18 mouse cellular contexts compared by ENCODE assay signal in genomic region chr12:116586167-116586566, GRCm38 (mm10).
DNase-seq lines count a peak whose midpoint lies in the region; ATAC-seq and TF ChIP-seq lines count a peak whose summit lies in the region.
"Had no signal": no experiment of that assay in that cellular context is flagged by ENCODE, and none has a peak within 500 bp of the region (broad histone marks: within the 10 kb centered on the region; RNA-seq: fewer than 3 reads in every experiment).

No protein-coding gene starts in this region.

- no peak for ATAC-seq in lung, embryonic 15.5 days (ENCODE audit: borderline replicate concordance, extremely low read depth, low FRiP score, low TSS enrichment)
- ATAC-seq in stomach, postnatal 0 days (ENCODE audit: low FRiP score, low TSS enrichment), result peak; percentile 58
- ATAC-seq in midbrain, embryonic 13.5 days, result no peak
- ATAC-seq: forebrain, embryonic 14.5 days had no signal

- H3K4me2 ChIP-seq in lung, embryonic 15.5 days, result no peak overlapping the region
- no peak overlapping the region for H3K4me2 ChIP-seq in stomach, postnatal 0 days (replicated peaks; ENCODE audit: low read depth)
- no peak overlapping the region for H3K4me2 ChIP-seq in midbrain, embryonic 13.5 days (replicated peaks)
- H3K4me2 ChIP-seq: embryonic facial prominence, embryonic 15.5 days; heart, embryonic 12.5 days had no signal

- peak; percentile 27 to 54 for DNase-seq in lung, adult 18-20 months
- DNase-seq in lung, postnatal 10 days, result no peak
- DNase-seq in lung, postnatal 36 days, result peak; percentile 28
- DNase-seq in stomach, postnatal 0 days (ENCODE audit: low spot score), result peak; percentile 67
- no peak for DNase-seq in layer of hippocampus, adult 8-10 months (ENCODE audit: low spot score in 2 of 2)
- DNase-seq: adrenal gland, postnatal 14 days; cerebellum, adult 11-12 months; cerebellum, adult 9-11 months; gastrocnemius, adult 2 months; gastrocnemius, postnatal 25 days had no signal

- no peaks in the 10 kb centered on the region for H3K36me3 ChIP-seq in lung, embryonic 15.5 days
- no peaks in the 10 kb centered on the region for H3K36me3 ChIP-seq in stomach, postnatal 0 days (ENCODE audit: control insufficient read depth, insufficient read depth, low read length)
- no peaks in the 10 kb centered on the region for H3K36me3 ChIP-seq in midbrain, embryonic 13.5 days
- H3K36me3 ChIP-seq: embryonic facial prominence, embryonic 15.5 days; forebrain, embryonic 10.5 days; heart, embryonic 12.5 days; hindbrain, embryonic 10.5 days had no signal

- H3K4me3 ChIP-seq in lung, embryonic 15.5 days, result no peak overlapping the region
- no peak overlapping the region for H3K4me3 ChIP-seq in stomach, postnatal 0 days (ENCODE audit: low read depth, low read length)
- H3K4me3 ChIP-seq in midbrain, embryonic 13.5 days (replicated peaks), result no peak overlapping the region
- H3K4me3 ChIP-seq: embryonic facial prominence, embryonic 15.5 days; erythroblast, embryonic 14.5 days; forebrain, embryonic 10.5 days; gastrocnemius, adult 2 months; heart, embryonic 12.5 days; hindbrain, embryonic 10.5 days had no signal

- no peak for TF ChIP-seq CTCF in stomach, postnatal 0 days (IDR thresholded peaks at IDR 0.05; ENCODE audit: low read depth)

- no peak for TF ChIP-seq EP300 in stomach, postnatal 0 days (optimal IDR thresholded peaks at IDR 0.05)

- no peaks in the 10 kb centered on the region for H3K9me3 ChIP-seq in lung, embryonic 15.5 days
- no peaks in the 10 kb centered on the region for H3K9me3 ChIP-seq in stomach, postnatal 0 days (ENCODE audit: control insufficient read depth, low read length)
- H3K9me3 ChIP-seq in midbrain, embryonic 13.5 days, result 0 out of 2 replicates have a peak, but pooled peaks cover 3% of the 10 kb centered on the region
- H3K9me3 ChIP-seq: embryonic facial prominence, embryonic 15.5 days; forebrain, embryonic 10.5 days; heart, embryonic 12.5 days; hindbrain, embryonic 10.5 days had no signal

- H3K9ac ChIP-seq in lung, embryonic 15.5 days, result no peak overlapping the region
- H3K9ac ChIP-seq in stomach, postnatal 0 days (ENCODE audit: low read length), result no peak overlapping the region
- H3K9ac ChIP-seq in midbrain, embryonic 13.5 days (replicated peaks), result no peak overlapping the region
- H3K9ac ChIP-seq: embryonic facial prominence, embryonic 15.5 days; heart, embryonic 12.5 days had no signal

- WGBS in lung, embryonic 15.5 days, result 58% methylated on average over 2 of the region's 2 CpGs
- 51% methylated on average over 2 of the region's 2 CpGs for WGBS in stomach, postnatal 0 days
- WGBS in midbrain, embryonic 13.5 days, result 95% methylated on average over 2 of the region's 2 CpGs

- H3K27me3 ChIP-seq in lung, embryonic 15.5 days, result no peaks in the 10 kb centered on the region
- no peaks in the 10 kb centered on the region for H3K27me3 ChIP-seq in stomach, postnatal 0 days (ENCODE audit: control insufficient read depth, insufficient read depth, low read length)
- H3K27me3 ChIP-seq in midbrain, embryonic 13.5 days, result no peaks in the 10 kb centered on the region
- H3K27me3 ChIP-seq: embryonic facial prominence, embryonic 15.5 days; heart, embryonic 12.5 days had no signal

- H3K27ac ChIP-seq in lung, embryonic 15.5 days, result peak overlapping the region; percentile 53
- H3K27ac ChIP-seq in stomach, postnatal 0 days (replicated peaks), result peak overlapping the region; percentile 83
- no peak overlapping the region for H3K27ac ChIP-seq in midbrain, embryonic 13.5 days
- H3K27ac ChIP-seq: embryonic facial prominence, embryonic 15.5 days; forebrain, embryonic 10.5 days; gastrocnemius, adult 2 months; hindbrain, embryonic 10.5 days had no signal

- H3K4me1 ChIP-seq in lung, embryonic 15.5 days, result peaks cover 8% of the 10 kb centered on the region; the same call in 1 of the 2 replicates
- no peaks in the 10 kb centered on the region for H3K4me1 ChIP-seq in stomach, postnatal 0 days (replicated peaks; ENCODE audit: control insufficient read depth, insufficient read depth)
- peaks cover 25% of the 10 kb centered on the region for H3K4me1 ChIP-seq in midbrain, embryonic 13.5 days (replicated peaks)
- H3K4me1 ChIP-seq: embryonic facial prominence, embryonic 15.5 days had no signal

Comparison
In these comparisons a context has a peak if more than half of its experiments do, and no peak if none do; other contexts are left out.
1. DNase-seq: peak in lung, adult 18-20 months (2 of 2), lung, postnatal 36 days (single experiment) and stomach, postnatal 0 days (single experiment); none in lung, postnatal 10 days (single experiment) and layer of hippocampus, adult 8-10 months (0 of 2).